Mouse (Mus musculus) MEL-GATA-1-ER (cell line): ENCODE results near the gene Hectd4.

Experiments
- DNase-seq: peaks from one replicate; pipeline ENCODE4 v3.0.0-alpha.2; 2012; ENCODE audit warnings: low read depth; ENCODE audit errors: extremely low read depth

Hectd4 gene

DNA sequence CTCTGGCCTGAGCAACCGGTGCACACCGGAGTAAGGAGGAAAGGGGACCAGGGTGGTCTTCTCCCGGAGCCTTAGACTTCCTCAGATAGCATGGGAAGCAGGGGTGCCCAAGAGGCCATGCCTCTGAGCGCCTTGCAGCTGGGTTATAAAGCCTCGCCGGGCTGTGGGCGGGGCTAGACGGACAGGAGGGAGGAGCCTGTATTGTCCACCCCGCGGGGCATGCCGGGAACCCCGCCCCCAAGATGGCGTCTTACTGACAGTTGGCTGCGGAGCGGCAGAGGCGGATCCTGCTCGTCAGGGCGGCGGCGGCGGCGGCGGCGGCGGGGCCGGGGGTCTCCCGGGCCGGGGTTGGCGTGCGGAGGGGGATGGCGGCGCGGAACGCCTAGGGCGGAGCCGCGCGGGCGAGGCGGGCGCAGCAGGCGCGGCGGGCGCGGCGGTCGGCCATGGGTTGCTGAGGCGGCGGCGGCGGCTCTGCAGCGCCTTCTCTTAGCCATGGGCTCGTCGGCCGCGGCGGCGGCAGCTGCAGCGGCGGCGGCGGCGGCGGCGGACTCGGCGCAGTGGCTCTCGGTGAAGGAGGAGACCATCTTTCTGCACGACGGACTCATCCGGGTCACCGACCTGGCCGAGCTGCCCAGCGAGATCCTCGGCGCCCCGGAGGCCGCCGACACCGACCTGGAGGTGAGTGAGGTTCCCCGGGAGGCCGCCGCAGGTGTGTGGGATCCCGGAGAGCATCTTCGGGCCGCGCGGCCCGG lies at the start of gene Hectd4:
Gene Hectd4 (plus strand): TSS at position 240 of the 752 bp plus-strand sequence.
- DNase-seq, result peak; percentile 74

DNA sequence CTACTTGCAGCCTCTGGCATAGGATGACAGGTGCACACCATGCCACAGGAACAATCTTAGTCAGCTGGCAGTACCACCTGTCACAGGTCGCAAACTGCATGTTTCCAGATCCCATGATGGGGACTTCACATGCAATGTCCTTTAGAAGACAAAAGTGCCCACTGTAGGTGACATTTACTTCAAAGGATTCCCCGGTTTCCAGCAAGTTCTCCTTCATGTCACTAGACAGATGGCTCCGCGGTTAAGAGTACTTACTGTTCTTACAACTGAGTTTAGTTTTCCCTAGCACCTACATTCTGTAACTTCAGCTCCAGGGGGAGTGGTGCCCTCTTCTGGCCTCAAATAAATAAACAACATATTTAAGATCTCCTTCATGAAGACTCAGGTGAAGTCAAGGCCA lies 47.2 kb upstream of the Hectd4 start:
- DNase-seq, result no peak

GRCm38 (mm10) chr5:121179077-121179857 lies 40.8 kb upstream of the Hectd4 start:
- DNase-seq, result no peak

DNA sequence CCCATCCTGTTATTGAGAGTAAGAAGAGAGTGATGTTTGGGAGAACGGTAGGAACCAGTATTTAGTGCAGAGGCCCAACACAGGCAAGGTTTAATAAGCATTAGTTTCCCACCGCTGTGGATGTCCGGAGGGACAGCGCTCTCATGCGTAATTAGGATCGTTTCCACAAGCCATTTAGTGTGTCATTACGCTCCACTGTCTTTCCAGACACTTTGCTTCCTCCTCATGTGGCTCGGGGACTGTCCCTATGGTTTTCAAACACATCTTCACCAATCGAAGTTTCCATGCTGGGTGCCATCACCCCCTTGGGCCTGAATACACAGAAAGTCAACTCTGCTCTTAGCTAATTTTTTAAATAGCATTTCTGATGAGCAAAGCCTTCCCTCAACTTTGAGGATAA lies 36.8 kb upstream of the Hectd4 start:
- DNase-seq, result no peak

- DNase-seq, result no peak
Observed at GRCm38 (mm10) chr5:121184375-121184774, 35.6 kb upstream of the Hectd4 start.

GRCm38 (mm10) chr5:121184945-121185551 lies 35.0 kb upstream of the Hectd4 start:
- no peak for DNase-seq

GRCm38 (mm10) chr5:121187580-121188001 lies 32.4 kb upstream of the Hectd4 start:
- DNase-seq, result no peak

DNA sequence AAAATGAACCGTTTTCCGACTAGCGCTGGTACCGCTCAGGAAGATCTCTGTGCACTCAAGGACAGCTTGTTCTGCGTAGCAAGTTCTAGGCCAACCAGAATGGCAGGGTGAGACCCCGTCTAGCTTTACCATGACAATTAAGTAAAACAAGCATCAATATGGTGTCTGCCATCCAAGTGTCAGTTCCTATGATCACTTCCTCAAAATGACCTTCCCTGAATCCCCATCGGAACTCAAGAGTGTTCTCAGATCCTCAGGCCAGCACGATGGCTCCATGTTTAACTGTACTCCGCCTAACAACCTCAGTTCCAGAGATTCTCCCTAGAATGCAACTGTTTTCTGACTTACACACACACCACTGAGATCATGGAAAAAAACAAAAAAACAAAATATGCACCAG lies 31.8 kb upstream of the Hectd4 start:
- DNase-seq, result no peak

DNA sequence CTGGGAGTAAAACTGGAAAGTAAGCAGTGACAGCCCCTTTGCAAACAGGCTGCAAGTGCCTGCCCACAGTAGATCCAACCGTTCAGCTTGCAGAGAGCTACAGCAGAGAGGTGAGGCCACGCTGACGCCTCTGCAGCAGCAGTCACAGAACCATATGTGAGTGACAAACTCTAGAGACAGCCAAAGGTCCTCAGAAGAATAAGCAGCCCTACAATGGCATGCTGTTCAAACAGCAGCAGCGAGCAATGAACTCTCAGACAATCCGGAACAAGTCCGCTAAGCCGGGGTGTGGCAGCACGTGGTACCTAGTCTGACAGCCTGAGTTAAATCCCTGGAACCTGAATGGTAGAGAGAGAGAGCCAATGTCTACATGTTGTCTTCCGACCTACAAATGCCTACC lies 30.8 kb upstream of the Hectd4 start:
- DNase-seq, result no peak

- DNase-seq, result no peak
Observed at GRCm38 (mm10) chr5:121190210-121190835, 29.7 kb upstream of the Hectd4 start.

DNA sequence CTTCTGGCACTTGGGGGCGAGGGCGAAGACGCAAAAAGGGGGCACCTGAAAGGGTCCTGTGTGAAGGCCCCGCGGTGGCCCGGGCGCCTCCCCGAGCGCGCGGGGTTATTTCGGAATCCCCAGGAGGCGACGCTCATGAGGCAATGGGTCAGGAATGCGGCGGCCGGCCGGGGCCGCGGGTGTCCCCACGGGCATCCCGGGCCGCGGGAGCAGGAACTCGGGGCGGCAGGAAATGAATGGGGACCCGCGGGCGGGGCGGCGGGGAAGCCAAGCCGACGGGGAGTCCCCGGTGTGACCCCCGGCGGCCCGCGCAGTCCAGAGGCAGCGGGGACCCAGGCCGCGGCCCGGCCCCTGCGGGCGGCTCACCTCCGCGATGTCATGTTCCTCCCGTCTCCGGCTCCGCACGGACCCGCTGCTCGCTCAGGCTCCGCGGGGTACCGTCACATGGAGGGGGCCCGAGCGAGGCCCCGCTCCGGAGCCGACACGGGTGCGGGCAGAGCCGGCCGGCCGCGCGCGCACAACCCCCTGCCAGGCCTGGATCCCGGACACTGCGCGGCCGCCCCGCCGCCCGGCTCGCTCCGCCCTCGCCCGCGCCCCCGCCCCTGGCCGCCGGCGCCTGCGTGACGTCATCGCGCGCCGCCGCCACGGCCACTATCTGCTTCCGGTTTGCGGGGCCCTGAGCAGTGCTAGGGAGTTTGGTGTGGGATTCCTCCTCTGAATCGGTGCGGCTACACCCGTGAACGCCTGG lies 29.0 kb upstream of the Hectd4 start, which contains the start of gene Ptpn11:
Gene Ptpn11 (minus strand): TSS at position 562 of the 748 bp plus-strand sequence.
- DNase-seq, result no peak

DNA sequence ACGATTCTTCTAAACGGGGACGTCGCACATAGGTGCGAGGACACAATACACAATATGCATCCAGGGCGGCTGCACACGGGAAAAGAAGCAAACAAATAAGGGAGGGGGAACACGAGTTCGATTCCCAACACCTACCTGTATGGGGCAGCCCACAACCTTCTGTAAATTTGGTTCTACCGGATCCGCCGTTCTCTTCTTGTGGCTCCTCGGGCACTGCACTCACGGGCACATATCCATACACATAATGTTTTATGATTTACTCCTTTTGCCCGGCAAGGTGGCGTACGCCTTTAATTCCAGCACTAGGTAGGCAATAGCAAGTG lies 28.5 kb upstream of the Hectd4 start:
- DNase-seq, result no peak

DNA sequence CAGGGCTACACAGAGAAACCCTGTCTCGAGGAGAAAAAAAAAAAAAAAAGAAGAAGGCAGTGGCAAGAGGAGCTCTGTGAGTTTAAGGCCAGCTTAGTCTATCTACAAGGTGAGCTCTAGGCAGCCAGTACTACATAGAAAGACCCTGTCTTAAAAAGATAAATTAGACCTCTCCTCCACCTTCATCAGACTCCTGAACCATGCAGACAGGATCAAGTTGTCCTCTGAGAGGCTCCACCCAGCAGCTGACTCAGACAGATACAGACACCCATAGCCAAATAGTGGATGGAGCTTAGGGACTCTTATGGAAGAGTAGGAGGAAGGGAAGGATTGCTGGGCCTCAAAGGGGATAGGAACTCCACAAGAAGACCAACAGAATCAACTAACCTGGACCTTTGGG lies 25.8 kb upstream of the Hectd4 start:
- DNase-seq, result no peak

DNA sequence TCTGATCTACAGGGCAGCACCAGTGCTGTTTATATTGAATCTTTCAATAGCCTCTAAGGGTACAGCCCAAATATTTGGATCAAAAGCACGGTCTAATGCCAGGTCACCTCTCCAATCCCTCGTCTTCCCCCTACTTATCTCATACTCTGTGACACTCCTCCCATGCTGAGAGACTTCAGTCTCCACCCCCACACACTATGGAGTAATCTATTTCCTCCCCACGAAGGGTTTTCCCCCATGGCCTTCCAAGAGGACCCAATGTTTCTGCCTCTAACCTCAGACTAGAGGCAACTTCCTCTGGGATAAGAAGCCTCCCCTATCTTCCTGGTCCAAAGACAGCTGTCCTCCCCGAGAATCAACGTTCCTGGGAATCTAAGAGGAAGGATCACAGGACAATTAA lies 23.3 kb upstream of the Hectd4 start:
- no peak for DNase-seq

DNA sequence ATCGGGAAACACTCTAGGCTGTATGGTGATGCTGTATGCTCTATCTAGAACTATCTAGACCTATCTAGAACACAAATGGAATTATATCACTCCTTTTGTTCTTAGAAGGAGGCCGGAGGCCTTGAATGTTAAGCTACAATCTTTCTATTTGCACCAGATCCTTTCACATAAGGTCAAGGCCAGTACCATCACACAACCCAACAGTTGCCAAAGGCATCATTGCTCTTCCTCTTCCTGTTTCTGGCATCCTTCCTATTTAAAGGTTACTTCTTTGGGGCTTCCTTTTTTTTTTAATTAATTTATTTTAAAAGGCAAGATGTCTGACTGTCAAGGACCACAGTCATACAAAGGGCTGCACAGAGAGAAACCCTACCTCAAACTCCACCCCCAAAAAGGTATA lies 22.7 kb upstream of the Hectd4 start:
- DNase-seq, result no peak

GRCm38 (mm10) chr5:121198376-121198775 lies 21.6 kb upstream of the Hectd4 start:
- no peak for DNase-seq

- peak; percentile 84 for DNase-seq
Observed at GRCm38 (mm10) chr5:121201739-121202138, 18.3 kb upstream of the Hectd4 start.

GRCm38 (mm10) chr5:121202467-121202866 lies 17.6 kb upstream of the Hectd4 start:
- no peak for DNase-seq

DNA sequence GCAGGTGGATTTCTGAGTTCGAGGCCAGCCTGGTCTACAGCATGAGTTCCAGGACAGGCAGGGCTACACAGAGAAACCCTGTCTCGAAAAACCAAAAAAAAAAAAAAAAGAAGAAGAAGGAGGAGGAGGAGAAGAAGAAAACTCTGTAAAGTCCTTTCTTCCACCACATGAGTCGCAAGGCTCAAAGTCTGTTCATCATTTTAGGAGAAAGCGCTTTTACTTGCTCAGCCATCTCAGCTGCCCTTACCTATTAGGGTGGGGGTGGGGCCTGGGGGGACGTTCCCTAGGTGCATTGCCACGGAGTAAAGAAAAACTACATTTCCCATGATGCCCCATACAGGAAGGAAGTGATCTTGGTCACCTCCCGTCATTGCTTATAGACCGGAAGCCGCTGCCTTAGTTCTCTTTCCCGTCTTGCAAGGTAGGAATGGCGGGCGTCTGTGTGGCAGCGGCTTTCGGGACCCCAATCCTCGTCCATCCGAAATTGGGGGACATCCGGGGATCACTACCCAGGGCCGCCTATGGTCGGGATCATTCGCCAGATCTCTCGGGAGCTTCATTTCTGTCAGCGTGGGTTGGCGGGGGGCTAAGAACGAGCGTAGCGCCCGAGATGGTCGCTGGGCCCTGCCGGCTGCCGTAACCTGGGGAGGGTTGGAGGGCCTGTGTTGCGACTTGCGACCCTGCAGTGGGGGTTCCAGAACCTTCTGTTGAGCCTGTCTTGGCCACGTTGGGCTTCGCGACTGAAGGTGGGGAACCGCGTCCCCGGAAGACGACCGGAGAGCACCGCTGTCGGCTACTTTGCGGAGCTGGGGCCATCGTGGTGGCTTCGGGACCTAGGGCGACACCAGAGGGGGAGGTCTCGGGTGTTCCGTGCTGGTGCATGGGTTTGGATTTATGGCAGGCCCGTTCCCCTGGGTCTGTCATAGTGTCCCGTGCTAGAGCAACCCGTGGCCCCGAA lies 15.6 kb upstream of the Hectd4 start, which contains the start of gene Rpl6:
Gene Rpl6 (plus strand): TSS at position 350 of the 958 bp plus-strand sequence.
- peak; percentile 81 for DNase-seq
